Mouse (Mus musculus) erythroblast, adult 5-6 weeks (primary cell): ENCODE results near the gene Alox12b. TPM values are rescaled to one million over a fixed set of nuclear protein-coding genes. Genes with fewer than 3 reads are reported as not detected.

Source experiments
- ATAC-seq: replicated peaks from 2 replicates; pipeline ENCODE4 v1.8.0; 2016; ENCODE audit warnings: moderate number of reproducible peaks, mild to moderate bottlenecking, moderate TSS enrichment, inconsistent platforms; ENCODE audit not compliant: poor library complexity, low FRiP score, severe bottlenecking
- total RNA-seq, 2 experiments: library from RNA; stranded (forward) in 1 of 2; stranded (reverse) in 1 of 2; fragments of 150-400 nt in 1 of 2; fragments of 200-764, 138-1000 nt in 1 of 2; gene quantifications; 2 replicates each; pipeline versions ENCODE4 v1.2.3 to v1.2.4; 2015 to 2017; ENCODE audit warnings: low replicate concordance in 2 of 2

Gene Alox12b
- total RNA-seq, 2 experiments from 2014 or later, result not detected

- ATAC-seq, result no peak
Measured at GRCm38 (mm10) chr11:69122336-69122951, 34.3 kb upstream of the Alox12b start, which contains the start of gene 9130213A22Rik. TSS of gene 9130213A22Rik (minus strand) at chr11:69122589.

- peak; percentile 50; the same call in 1 of the 2 replicates for ATAC-seq
Measured at GRCm38 (mm10) chr11:69123056-69123692, 33.6 kb upstream of the Alox12b start.

GRCm38 (mm10) chr11:69123693-69124497 lies 32.9 kb upstream of the Alox12b start:
- ATAC-seq, result peak; percentile 38

GRCm38 (mm10) chr11:69124498-69124847 lies 32.3 kb upstream of the Alox12b start:
- ATAC-seq, result 0 out of 2 replicates have a peak, but pooled peaks have one; percentile 14

GRCm38 (mm10) chr11:69125041-69125851 lies 31.5 kb upstream of the Alox12b start:
- ATAC-seq, result peak; percentile 58

GRCm38 (mm10) chr11:69125852-69125918 lies 31.1 kb upstream of the Alox12b start, which contains the start of gene Aloxe3:
TSS of gene Aloxe3 (plus strand) at chr11:69125896.
- no peak for ATAC-seq

GRCm38 (mm10) chr11:69125919-69126705 lies 30.7 kb upstream of the Alox12b start:
- no peak for ATAC-seq

- no peak for ATAC-seq
Measured at GRCm38 (mm10) chr11:69126706-69127095, 30.1 kb upstream of the Alox12b start.

- ATAC-seq, result no peak
Measured at GRCm38 (mm10) chr11:69128426-69129122, 28.2 kb upstream of the Alox12b start.

GRCm38 (mm10) chr11:69133566-69133922 lies 23.2 kb upstream of the Alox12b start:
- ATAC-seq, result no peak

- peak; percentile 27; the same call in 1 of the 2 replicates for ATAC-seq
Measured at GRCm38 (mm10) chr11:69133923-69134621, 22.7 kb upstream of the Alox12b start.

- ATAC-seq, result no peak
Measured at GRCm38 (mm10) chr11:69134622-69134968, 22.2 kb upstream of the Alox12b start.

- ATAC-seq, result no peak
Measured at GRCm38 (mm10) chr11:69135361-69135760, 21.4 kb upstream of the Alox12b start.

- ATAC-seq, result no peak
Measured at GRCm38 (mm10) chr11:69147546-69147945, 9.2 kb upstream of the Alox12b start.

- no peak for ATAC-seq
Measured at GRCm38 (mm10) chr11:69148451-69148960, 8.3 kb upstream of the Alox12b start.

GRCm38 (mm10) chr11:69149728-69150127 lies 7.1 kb upstream of the Alox12b start:
- no peak for ATAC-seq

- ATAC-seq, result peak; percentile 53; the same call in 1 of the 2 replicates
Measured at GRCm38 (mm10) chr11:69150444-69150843, 6.3 kb upstream of the Alox12b start.

GRCm38 (mm10) chr11:69151004-69151403 lies 5.8 kb upstream of the Alox12b start:
- no peak for ATAC-seq
